Mouse (Mus musculus) c-Kit-positive CD71-negative TER-119-negative erythroid progenitor cells, embryonic 14.5 days (primary cell): ENCODE measurements around the gene Shoc2.

Experiments
- DNase-seq: peaks from one replicate; pipeline ENCODE4 v3.0.0-alpha.2; 2013; ENCODE audit warnings: low read depth

Shoc2 gene

GRCm38 (mm10) chr19:54035100-54035499 lies 91.0 kb downstream of the Shoc2 start:
- DNase-seq: no peak

GRCm38 (mm10) chr19:54039441-54039840 lies 95.3 kb downstream of the Shoc2 start:
- no peak for DNase-seq

- DNase-seq: no peak
These were observed 96.4 kb downstream of the Shoc2 start for GRCm38 (mm10) chr19:54040356-54041028.

- no peak for DNase-seq
These were observed 96.9 kb downstream of the Shoc2 start for GRCm38 (mm10) chr19:54041029-54041367.

- DNase-seq: no peak
These were observed 99.7 kb downstream of the Shoc2 start, which contains the start of gene Adra2a for GRCm38 (mm10) chr19:54043851-54044250. Gene Adra2a, plus strand, starts transcription at chr19:54044151.

- no peak for DNase-seq
These were observed 100.6 kb downstream of the Shoc2 start for GRCm38 (mm10) chr19:54044507-54045371.

- no peak for DNase-seq
These were observed 101.3 kb downstream of the Shoc2 start for GRCm38 (mm10) chr19:54045412-54045811.

- no peak for DNase-seq
These were observed 102.0 kb downstream of the Shoc2 start for GRCm38 (mm10) chr19:54045931-54046683.

- no peak for DNase-seq
These were observed 102.6 kb downstream of the Shoc2 start for GRCm38 (mm10) chr19:54046684-54047070.

GRCm38 (mm10) chr19:54047386-54048050 lies 103.4 kb downstream of the Shoc2 start:
- DNase-seq: no peak

GRCm38 (mm10) chr19:54048161-54048885 lies 104.2 kb downstream of the Shoc2 start:
- DNase-seq: no peak

- no peak for DNase-seq
These were observed 107.5 kb downstream of the Shoc2 start for GRCm38 (mm10) chr19:54051651-54052050.

GRCm38 (mm10) chr19:54055845-54056244 lies 111.7 kb downstream of the Shoc2 start:
- DNase-seq: no peak

GRCm38 (mm10) chr19:54068447-54068846 lies 124.3 kb downstream of the Shoc2 start:
- DNase-seq: no peak

GRCm38 (mm10) chr19:54070521-54070920 lies 126.4 kb downstream of the Shoc2 start:
- no peak for DNase-seq

GRCm38 (mm10) chr19:54072233-54072800 lies 128.2 kb downstream of the Shoc2 start:
- DNase-seq: no peak

- DNase-seq: no peak
These were observed 132.6 kb downstream of the Shoc2 start for GRCm38 (mm10) chr19:54076362-54077349.

GRCm38 (mm10) chr19:54081303-54081702 lies 137.2 kb downstream of the Shoc2 start:
- no peak for DNase-seq

GRCm38 (mm10) chr19:54081716-54082165 lies 137.6 kb downstream of the Shoc2 start:
- DNase-seq: no peak
